Mouse (Mus musculus) limb, embryonic 12.5 days (tissue): ENCODE measurements at regions not wholly inside any gene's neighbourhood (a gene's known extent, or its start where the extent isn't known, plus 50 kb on each side); places are given as distances from the start of the nearest gene placed in this dataset.
A peak's percentile ranks its signal among the peaks of the same experiment; 100 is the strongest.

ENCODE experiments used
- ATAC-seq: fragments of 200-750 bp; cut with Nextera tagmentation; 2 replicates; pipeline ENCODE4 v1.8.0; 2017; ENCODE audit warnings: low read depth, moderate TSS enrichment; ENCODE audit not compliant: insufficient number of reproducible peaks, insufficient read depth, low FRiP score, low TSS enrichment
- H3K27ac ChIP-seq: fragments of 300-500 bp; sonication (generic); 2 replicates; pipeline ENCODE4 v1.5.1; 2016; ENCODE audit warnings: mild to moderate bottlenecking, moderate library complexity
- H3K27me3 ChIP-seq: fragments of 300-500 bp; sonication (generic); 2 replicates; pipeline ENCODE4 v1.6.1; 2016; ENCODE audit warnings: mild to moderate bottlenecking, moderate library complexity
- H3K36me3 ChIP-seq: fragments of 300-500 bp; sonication (generic); 2 replicates; pipeline ENCODE4 v1.6.1; 2016; ENCODE audit warnings: mild to moderate bottlenecking, moderate library complexity
- H3K4me1 ChIP-seq: fragments of 300-500 bp; sonication (generic); replicated peaks from 2 replicates; pipeline ENCODE4 v1.6.1; 2016
- H3K4me2 ChIP-seq: fragments of 300-500 bp; sonication (generic); 2 replicates; pipeline ENCODE4 v1.6.1; 2016; ENCODE audit warnings: mild to moderate bottlenecking, moderate library complexity
- H3K4me3 ChIP-seq: fragments of 300-500 bp; sonication (generic); replicated peaks from 2 replicates; pipeline ENCODE4 v1.5.1; 2016; ENCODE audit warnings: mild to moderate bottlenecking
- H3K9ac ChIP-seq: fragments of 300-500 bp; sonication (generic); replicated peaks from 2 replicates; pipeline ENCODE4 v1.6.1; 2016; ENCODE audit warnings: mild to moderate bottlenecking, moderate library complexity
- H3K9me3 ChIP-seq: fragments of 300-500 bp; sonication (generic); 2 replicates; pipeline ENCODE4 v1.6.1; 2016; ENCODE audit warnings: mild to moderate bottlenecking, moderate library complexity
- WGBS: fragments of 180-500 bp; shearing (Covaris S2); methylation state at CpG from one replicate; pipeline ENCODE4 v1.1.7; 2016; 5-methylcytosine and 5-hydroxymethylcytosine counted together

- Histone ChIP-seq H3K4me1 (peaks cover 6% of the 10 kb centered on the region; the same call in 1 of the 2 replicates), H3K9ac (no peak overlapping the region), H3K27me3 (no peaks in the 10 kb centered on the region), H3K4me3 (no peak overlapping the region), H3K4me2 (no peak overlapping the region), H3K27ac (no peak overlapping the region), H3K9me3 (no peaks in the 10 kb centered on the region), H3K36me3 (no peaks in the 10 kb centered on the region)
- no peak for ATAC-seq
- 77% methylated on average over 6 of the region's 6 CpGs for WGBS
Measured at GRCm38 (mm10) chr13:37622366-37623088, 155.7 kb upstream of the Rreb1 start.

- no peaks in the 10 kb centered on the region for H3K9me3 ChIP-seq
- no peak overlapping the region for H3K4me3 ChIP-seq
- H3K27me3 ChIP-seq = no peaks in the 10 kb centered on the region
- no peak overlapping the region for H3K4me2 ChIP-seq
- 58% methylated on average over 1 of the region's 1 CpGs for WGBS
- ATAC-seq = no peak
- peaks cover 27% of the 10 kb centered on the region for H3K4me1 ChIP-seq
- no peaks in the 10 kb centered on the region for H3K36me3 ChIP-seq
- no peak overlapping the region for H3K27ac ChIP-seq
- H3K9ac ChIP-seq = no peak overlapping the region
Measured at GRCm38 (mm10) chr13:37624741-37625140, 153.5 kb upstream of the Rreb1 start.

GRCm38 (mm10) chr13:37625532-37626235 is 152.5 kb upstream of the Rreb1 start:
- Histone ChIP-seq H3K4me3 (no peak overlapping the region), H3K27ac (no peak overlapping the region), H3K27me3 (no peaks in the 10 kb centered on the region), H3K4me2 (no peak overlapping the region), H3K36me3 (no peaks in the 10 kb centered on the region), H3K9me3 (no peaks in the 10 kb centered on the region), H3K4me1 (peaks cover 23% of the 10 kb centered on the region), H3K9ac (no peak overlapping the region)
- WGBS = 87% methylated on average over 13 of the region's 13 CpGs
- no peak for ATAC-seq

- 39% methylated on average over 16 of the region's 16 CpGs for WGBS
- Histone ChIP-seq H3K9me3 (peaks cover 4% of the 10 kb centered on the region; the same call in 1 of the 2 replicates), H3K27me3 (no peaks in the 10 kb centered on the region), H3K36me3 (no peaks in the 10 kb centered on the region), H3K4me1 (peaks cover 23% of the 10 kb centered on the region), H3K9ac (no peak overlapping the region), H3K4me3 (no peak overlapping the region), H3K27ac (peak overlapping the region; percentile 79), H3K4me2 (no peak overlapping the region)
- peak; percentile 60 for ATAC-seq
Measured at GRCm38 (mm10) chr13:37628391-37629270, 149.6 kb upstream of the Rreb1 start.

- peak; percentile 46 for ATAC-seq
- H3K9ac ChIP-seq = no peak overlapping the region
- H3K27me3 ChIP-seq = no peaks in the 10 kb centered on the region
- peaks cover 23% of the 10 kb centered on the region for H3K4me1 ChIP-seq
- peaks cover 4% of the 10 kb centered on the region; the same call in 1 of the 2 replicates for H3K9me3 ChIP-seq
- no peak overlapping the region for H3K4me2 ChIP-seq
- no peak overlapping the region for H3K4me3 ChIP-seq
- WGBS = 55% methylated on average over 6 of the region's 6 CpGs
- H3K27ac ChIP-seq = peak overlapping the region; percentile 79
- no peaks in the 10 kb centered on the region for H3K36me3 ChIP-seq
Measured at GRCm38 (mm10) chr13:37629271-37629899, 148.8 kb upstream of the Rreb1 start.

GRCm38 (mm10) chr13:37632835-37633440 is 145.3 kb upstream of the Rreb1 start:
- no peak overlapping the region for H3K4me3 ChIP-seq
- H3K4me2 ChIP-seq = no peak overlapping the region
- no peaks in the 10 kb centered on the region for H3K27me3 ChIP-seq
- H3K4me1 ChIP-seq = peaks cover 20% of the 10 kb centered on the region
- no peak for ATAC-seq
- no peaks in the 10 kb centered on the region for H3K36me3 ChIP-seq
- no peak overlapping the region for H3K27ac ChIP-seq
- peaks cover 4% of the 10 kb centered on the region; the same call in 1 of the 2 replicates for H3K9me3 ChIP-seq
- 91% methylated on average over 5 of the region's 5 CpGs for WGBS
- no peak overlapping the region for H3K9ac ChIP-seq

- ATAC-seq = no peak
- 47% methylated on average over 4 of the region's 4 CpGs for whole genome bisulfite sequencing
- no peak overlapping the region for H3K4me3 ChIP-seq
Measured at GRCm38 (mm10) chr13:37636363-37636762, 141.8 kb upstream of the Rreb1 start.

GRCm38 (mm10) chr13:37637151-37637550 is 141.0 kb upstream of the Rreb1 start:
- H3K4me3 ChIP-seq = no peak overlapping the region
- no peaks in the 10 kb centered on the region for H3K36me3 ChIP-seq
- H3K9ac ChIP-seq = no peak overlapping the region
- WGBS = 90% methylated on average over 10 of the region's 10 CpGs
- no peaks in the 10 kb centered on the region for H3K27me3 ChIP-seq
- no peak overlapping the region for H3K27ac ChIP-seq
- 0 out of 2 replicates have a peak, but pooled peaks cover 9% of the 10 kb centered on the region for H3K4me1 ChIP-seq
- peaks cover 4% of the 10 kb centered on the region; the same call in 1 of the 2 replicates for H3K9me3 ChIP-seq
- no peak for ATAC-seq
- no peak overlapping the region for H3K4me2 ChIP-seq

More at GRCm38 (mm10) chr13:37636363-37636762, 141.8 kb upstream of the Rreb1 start:
- H3K9ac ChIP-seq = no peak overlapping the region
- H3K4me1 ChIP-seq = 0 out of 2 replicates have a peak, but pooled peaks cover 9% of the 10 kb centered on the region
- peaks cover 4% of the 10 kb centered on the region; the same call in 1 of the 2 replicates for H3K9me3 ChIP-seq
- no peak overlapping the region for H3K27ac ChIP-seq
- H3K4me2 ChIP-seq = no peak overlapping the region
- no peaks in the 10 kb centered on the region for H3K36me3 ChIP-seq
- no peaks in the 10 kb centered on the region for H3K27me3 ChIP-seq

GRCm38 (mm10) chr13:37638071-37638511 is 140.1 kb upstream of the Rreb1 start:
- H3K4me2 ChIP-seq = no peak overlapping the region
- no peak overlapping the region for H3K9ac ChIP-seq
- H3K27ac ChIP-seq = no peak overlapping the region
- no peak for ATAC-seq
- 40% methylated on average over 8 of the region's 8 CpGs for WGBS
- H3K4me1 ChIP-seq = peaks cover 13% of the 10 kb centered on the region; the same call in 1 of the 2 replicates
- no peak overlapping the region for H3K4me3 ChIP-seq
- H3K27me3 ChIP-seq = no peaks in the 10 kb centered on the region
- no peaks in the 10 kb centered on the region for H3K36me3 ChIP-seq
- H3K9me3 ChIP-seq = no peaks in the 10 kb centered on the region

- no peak for ATAC-seq
- no peaks in the 10 kb centered on the region for H3K27me3 ChIP-seq
Measured at GRCm38 (mm10) chr13:37642410-37643093, 135.6 kb upstream of the Rreb1 start.

More at GRCm38 (mm10) chr13:37642410-37643093, 135.6 kb upstream of the Rreb1 start:
- no peak overlapping the region for H3K4me2 ChIP-seq
- H3K4me1 ChIP-seq = peaks cover 13% of the 10 kb centered on the region; the same call in 1 of the 2 replicates
- H3K9me3 ChIP-seq = no peaks in the 10 kb centered on the region
- H3K36me3 ChIP-seq = no peaks in the 10 kb centered on the region
- H3K27ac ChIP-seq = no peak overlapping the region
- H3K9ac ChIP-seq = no peak overlapping the region
- 68% methylated on average over 13 of the region's 13 CpGs for WGBS
- H3K4me3 ChIP-seq = no peak overlapping the region
